Mouse (Mus musculus) layer of hippocampus, adult 11-12 months (tissue): ENCODE data around the gene Smok2a.
"Not testable (repeated sequence)": the region's sequence is repeated elsewhere in the genome, so short reads cannot be mapped to it uniquely, and the experiment has no call there.

Experiments
- DNase-seq: peaks from one replicate; pipeline ENCODE4 v3.0.0; 2022; ENCODE audit warnings: low spot score

Smok2a gene

DNA sequence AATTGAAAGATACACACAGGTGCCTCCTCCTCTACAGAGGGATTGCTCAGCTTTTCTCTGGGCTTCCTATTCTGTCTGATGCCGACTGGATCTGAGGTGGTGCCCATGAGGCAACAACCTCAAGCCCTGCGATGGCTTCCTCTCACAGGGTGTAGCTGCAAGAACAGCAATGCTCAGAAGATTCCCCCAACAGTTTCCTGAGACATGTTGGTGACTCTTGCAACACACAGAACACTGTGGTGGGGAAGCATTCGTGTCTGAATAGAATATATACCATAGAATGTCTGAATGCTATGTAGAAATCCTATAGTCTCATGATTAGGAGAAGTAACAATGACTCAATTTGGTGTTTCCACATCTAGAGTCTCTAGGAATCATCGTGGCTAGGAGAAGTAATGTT is 6.8 kb upstream of the Smok2a start:
- DNase-seq, result no peak

DNA sequence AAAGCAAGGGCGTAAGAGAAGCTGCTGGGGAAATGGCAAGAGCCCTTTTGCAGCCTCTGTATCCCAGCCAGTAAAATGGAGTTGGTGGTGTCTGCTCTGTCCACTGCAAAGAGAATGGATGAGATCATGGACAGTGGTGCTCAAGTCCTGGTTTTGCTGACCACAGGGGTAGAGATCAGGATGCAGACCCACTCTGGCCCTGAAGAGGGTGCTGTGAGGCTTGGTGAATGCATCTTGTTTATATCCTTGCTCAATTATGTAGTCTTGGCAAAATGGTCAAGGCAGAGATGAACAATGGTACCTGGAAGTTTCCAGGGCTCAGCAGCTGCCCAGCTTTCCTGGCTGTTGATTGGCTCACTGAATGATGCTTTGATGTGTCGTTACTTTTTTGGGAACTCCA is 5.4 kb upstream of the Smok2a start:
- peak; percentile 25 for DNase-seq

- not testable (repeated sequence) for DNase-seq
Measured at GRCm38 (mm10) chr17:13221921-13222320, 933 bp downstream of the Smok2a start.

- not testable (repeated sequence) for DNase-seq
Measured at GRCm38 (mm10) chr17:13229957-13230356, 9.0 kb downstream of the Smok2a start, which contains the start of gene Smok2b. Smok2b (plus strand) TSS chr17:13230257.

GRCm38 (mm10) chr17:13239461-13239860 is 18.5 kb downstream of the Smok2a start:
- not testable (repeated sequence) for DNase-seq

DNA sequence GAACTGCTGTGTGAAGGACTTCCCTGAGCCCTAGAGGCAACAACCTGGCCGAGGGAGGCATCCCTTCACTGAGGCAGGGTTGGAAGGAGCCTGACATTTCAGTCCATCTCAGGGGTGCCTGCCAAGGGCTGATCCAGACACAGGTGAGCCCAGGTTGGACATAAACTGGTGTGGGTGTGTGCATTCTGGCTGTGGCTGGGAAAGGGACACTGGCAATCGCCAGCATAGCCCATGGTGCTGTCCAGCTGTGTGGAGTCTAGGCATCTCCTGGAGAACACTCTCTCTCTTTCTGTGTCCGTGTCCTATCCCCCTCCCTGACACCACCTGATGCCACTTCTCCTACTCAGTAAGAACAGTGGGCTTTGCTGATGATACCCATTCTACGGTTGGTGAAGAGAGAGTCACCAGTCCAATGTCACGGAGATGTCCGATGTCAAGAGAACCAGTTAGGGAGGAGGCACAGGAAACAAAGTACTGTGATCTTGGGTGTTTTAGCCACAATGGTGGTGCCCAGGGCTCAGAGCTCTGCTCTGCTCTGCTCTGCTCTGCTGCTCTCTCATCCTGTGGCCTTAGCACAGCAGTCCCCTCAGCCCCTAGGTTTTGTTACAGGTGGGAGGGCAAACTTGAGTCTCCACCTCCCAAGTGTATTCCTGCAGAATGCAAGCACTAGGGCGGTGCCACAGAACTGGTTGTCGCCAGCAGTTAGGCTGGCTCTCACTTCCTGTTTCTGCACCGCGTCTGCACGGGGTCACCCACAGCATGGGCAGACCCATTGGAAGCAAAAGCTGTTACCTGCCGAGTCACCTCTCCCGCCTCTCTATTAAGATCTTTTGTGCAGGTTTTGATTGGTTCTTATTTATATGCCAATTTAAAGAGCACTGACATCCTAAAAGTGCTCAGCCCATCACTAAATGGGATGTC is 20.1 kb downstream of the Smok2a start:
- not testable (repeated sequence) for DNase-seq

DNA sequence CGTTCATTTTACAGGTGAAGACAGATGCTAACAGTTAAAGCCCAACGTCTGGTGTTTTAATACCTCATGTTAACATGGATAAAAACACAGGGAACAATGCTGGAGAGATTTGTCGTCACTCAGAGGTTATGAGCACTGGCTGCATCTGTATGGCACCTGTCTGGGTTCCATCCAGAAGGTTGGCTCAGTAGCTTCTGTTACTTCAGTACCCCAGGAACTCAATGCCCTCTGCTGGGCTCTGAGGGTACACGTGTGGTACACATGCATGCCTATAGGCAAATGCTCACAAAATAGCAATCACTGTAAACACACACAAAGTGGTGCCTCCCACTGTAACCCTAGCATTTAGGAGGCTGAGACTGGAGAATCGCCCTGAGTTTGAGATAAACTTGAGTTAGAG is 33.8 kb downstream of the Smok2a start:
- not testable (repeated sequence) for DNase-seq
